Mouse (Mus musculus) liver, embryonic 14.5 days (tissue): ENCODE results near the gene Dpep3.
A peak's percentile ranks its signal among the peaks of the same experiment; 100 is the strongest.

Experiments
- CTCF ChIP-seq: IDR thresholded peaks from 2 replicates; pipeline ENCODE4 v1.5.1; 2016; ENCODE audit warnings: antibody characterized with exemption, low read depth, control low read depth
- EP300 ChIP-seq: IDR thresholded peaks from 2 replicates; pipeline ENCODE4 v1.6.1; 2016; ENCODE audit warnings: antibody characterized with exemption, low read depth

DNA sequence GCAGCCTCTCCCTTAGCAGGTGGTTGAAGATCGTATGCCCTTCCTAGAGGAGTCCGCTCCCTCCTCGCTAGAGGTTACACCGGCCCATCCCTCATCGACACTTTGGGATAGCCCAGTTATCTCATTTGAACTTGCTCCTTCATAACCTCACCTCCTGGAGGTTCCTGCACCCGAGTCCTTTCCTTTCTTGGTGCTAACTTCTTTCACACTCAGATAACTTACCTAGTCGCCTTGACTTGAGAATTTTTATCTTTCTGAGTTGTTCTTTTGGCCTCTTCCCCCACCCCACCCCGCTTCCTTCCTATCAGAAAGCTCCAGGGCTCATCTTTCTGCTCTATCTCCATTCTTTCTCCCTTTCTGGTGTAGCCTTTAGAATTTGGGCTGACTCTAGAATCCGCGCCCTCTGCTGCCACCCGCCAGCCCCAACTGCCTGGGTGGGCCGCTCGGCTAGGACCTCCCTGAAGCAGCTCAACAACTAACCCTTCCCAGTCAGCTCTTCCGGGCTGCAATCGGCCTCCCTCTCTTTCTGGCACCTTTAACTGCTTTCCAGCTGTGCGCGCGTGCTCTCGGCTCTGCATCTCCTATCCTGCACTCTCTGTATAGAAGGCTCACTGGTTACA, 12.4 kb downstream of the Dpep3 start:
- TF ChIP-seq EP300, result peak; percentile 69
- TF ChIP-seq CTCF, result peak; percentile 11; the same call in 1 of the 2 replicates
